Mouse (Mus musculus) heart, postnatal 0 days (tissue): ENCODE measurements at regions not wholly inside any gene's neighbourhood (a gene's known extent, or its start where the extent isn't known, plus 50 kb on each side); places are given as distances from the start of the nearest gene placed in this dataset.

ENCODE experiments used
- ATAC-seq: fragments of 200-750 bp; cut with Nextera tagmentation; 2 replicates; pipeline ENCODE4 v1.8.0; 2017; ENCODE audit warnings: low read depth, moderate number of reproducible peaks, moderate library complexity; ENCODE audit not compliant: insufficient read depth
- DNase-seq: peaks from one replicate; pipeline ENCODE4 v3.0.0-alpha.2; 2016; ENCODE audit warnings: low spot score
- H3K27ac ChIP-seq: fragments of 300-500 bp; sonication (generic); 2 replicates; pipeline ENCODE4 v1.5.1; 2014; ENCODE audit warnings: low read depth, mild to moderate bottlenecking
- H3K27me3 ChIP-seq: fragments of 300-500 bp; sonication (generic); 2 replicates; pipeline ENCODE4 v1.6.1; 2014; ENCODE audit warnings: low read length, mixed read lengths; ENCODE audit not compliant: control insufficient read depth, insufficient read depth
- H3K36me3 ChIP-seq: fragments of 300-500 bp; sonication (generic); replicated peaks from 2 replicates; pipeline ENCODE4 v1.6.1; 2014; ENCODE audit warnings: low read length, mixed read lengths; ENCODE audit not compliant: control insufficient read depth, insufficient read depth
- H3K4me1 ChIP-seq: fragments of 300-500 bp; sonication (generic); 2 replicates; pipeline ENCODE4 v1.6.1; 2014; ENCODE audit warnings: antibody characterized with exemption; ENCODE audit not compliant: control insufficient read depth, insufficient read depth
- H3K4me2 ChIP-seq: fragments of 300-500 bp; sonication (generic); 2 replicates; pipeline ENCODE4 v1.6.1; 2014; ENCODE audit warnings: low read depth, mild to moderate bottlenecking, low read length, moderate library complexity
- H3K4me3 ChIP-seq: fragments of 300-500 bp; sonication (generic); 2 replicates; pipeline ENCODE4 v1.5.1; 2014; ENCODE audit warnings: low read depth, low read length
- H3K9ac ChIP-seq: fragments of 300-500 bp; sonication (generic); replicated peaks from 2 replicates; pipeline ENCODE4 v1.6.1; 2014; ENCODE audit warnings: low read depth, low read length, mixed read lengths
- H3K9me3 ChIP-seq: fragments of 300-500 bp; sonication (generic); replicated peaks from 2 replicates; pipeline ENCODE4 v1.6.1; 2016; ENCODE audit warnings: low read length; ENCODE audit not compliant: control insufficient read depth
- CTCF ChIP-seq: IDR thresholded peaks from 2 replicates; pipeline ENCODE4 v1.5.1; 2016; ENCODE audit warnings: antibody characterized with exemption, control low read depth, low read depth
- EP300 ChIP-seq: IDR thresholded peaks from 2 replicates; pipeline ENCODE4 v1.6.1; 2016; ENCODE audit warnings: antibody characterized with exemption, low read depth
- WGBS: fragments of 180-500 bp; shearing (Covaris S2); extraction: QIAGEN DNeasy Blood & Tissue Kit; methylation state at CpG from one replicate; pipeline ENCODE4 v1.1.7; 2014; 5-methylcytosine and 5-hydroxymethylcytosine counted together

DNA sequence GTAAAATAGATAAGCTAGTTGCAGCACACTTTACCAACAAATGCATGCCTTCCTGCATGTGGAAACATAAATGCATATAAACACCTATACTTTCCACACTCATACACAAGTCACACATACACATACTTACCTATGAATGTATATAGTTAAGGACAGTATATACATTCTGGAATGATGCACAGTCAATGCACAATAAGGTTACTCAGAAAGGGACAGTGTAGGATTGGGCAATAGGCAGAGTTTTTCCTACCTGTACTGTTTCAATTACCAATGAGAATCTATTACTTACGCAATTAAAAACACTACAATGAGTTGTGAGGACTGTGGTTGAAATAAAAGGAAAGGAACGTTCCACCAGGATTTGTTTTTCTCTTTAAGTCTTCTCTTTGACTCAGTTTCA, 157.5 kb upstream of the Ankrd55 start:
- DNase-seq (no peak), ATAC-seq (no peak)
- WGBS, result 88% methylated on average over 2 of the region's 2 CpGs
- H3K4me3 ChIP-seq, result no peak overlapping the region
- no peaks in the 10 kb centered on the region for H3K9me3 ChIP-seq
- H3K27ac ChIP-seq, result no peak overlapping the region
- no peak overlapping the region for H3K9ac ChIP-seq
- TF ChIP-seq EP300 (no peak), CTCF (no peak)
- no peaks in the 10 kb centered on the region for H3K4me1 ChIP-seq
- no peaks in the 10 kb centered on the region for H3K27me3 ChIP-seq
- H3K4me2 ChIP-seq, result no peak overlapping the region
- no peaks in the 10 kb centered on the region for H3K36me3 ChIP-seq

DNA sequence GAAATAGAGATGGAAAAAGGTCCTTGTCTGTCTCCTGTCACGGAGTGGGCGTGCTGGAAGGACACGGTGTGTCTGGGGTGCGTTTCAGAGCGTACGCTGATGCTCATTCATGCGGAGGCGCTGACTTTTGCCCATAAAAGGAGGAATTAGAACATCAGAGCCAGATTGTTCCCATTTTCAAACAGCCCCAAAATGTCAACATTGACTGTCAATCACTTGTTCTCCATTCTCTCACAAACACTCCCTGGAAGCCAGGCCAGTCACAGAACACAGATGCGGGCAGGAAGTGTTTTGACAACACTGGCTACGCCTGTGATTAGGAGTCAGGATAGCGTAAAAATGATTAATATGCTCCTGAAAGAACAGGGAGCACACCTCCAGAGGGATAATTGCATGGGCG, 157.1 kb upstream of the Ankrd55 start:
- TF ChIP-seq CTCF (no peak), EP300 (no peak)
- Histone ChIP-seq H3K4me3 (no peak overlapping the region), H3K36me3 (no peaks in the 10 kb centered on the region), H3K27me3 (no peaks in the 10 kb centered on the region), H3K4me1 (no peaks in the 10 kb centered on the region), H3K4me2 (no peak overlapping the region), H3K27ac (no peak overlapping the region), H3K9ac (no peak overlapping the region), H3K9me3 (no peaks in the 10 kb centered on the region)
- DNase-seq (no peak), ATAC-seq (no peak)
- 74% methylated on average over 12 of the region's 12 CpGs for WGBS

DNA sequence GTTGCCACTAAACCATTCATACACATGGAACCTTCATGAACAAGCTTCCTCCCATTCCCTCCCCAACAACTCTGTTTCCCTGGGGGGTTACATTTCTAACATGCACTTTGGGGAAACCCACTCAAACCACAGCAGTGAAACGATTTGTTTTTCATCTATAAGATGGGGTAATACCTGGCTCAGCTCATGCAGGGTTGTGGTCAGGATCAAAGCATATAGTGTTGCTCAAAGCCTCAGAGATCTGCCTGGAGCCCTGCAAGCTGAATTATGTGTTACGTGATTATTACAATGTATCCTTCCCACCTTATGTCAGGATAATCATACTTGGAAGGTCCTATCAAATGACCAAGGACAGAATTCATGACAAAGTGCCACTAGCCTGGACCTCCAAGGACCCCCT, 154.5 kb upstream of the Ankrd55 start:
- Histone ChIP-seq H3K27me3 (no peaks in the 10 kb centered on the region), H3K9ac (no peak overlapping the region), H3K9me3 (no peaks in the 10 kb centered on the region), H3K4me2 (no peak overlapping the region), H3K36me3 (no peaks in the 10 kb centered on the region), H3K4me1 (no peaks in the 10 kb centered on the region), H3K27ac (no peak overlapping the region), H3K4me3 (no peak overlapping the region)
- TF ChIP-seq EP300 (no peak), CTCF (no peak)
- no peak for ATAC-seq
- DNase-seq, result no peak
- WGBS, result 84% methylated on average over 2 of the region's 2 CpGs

DNA sequence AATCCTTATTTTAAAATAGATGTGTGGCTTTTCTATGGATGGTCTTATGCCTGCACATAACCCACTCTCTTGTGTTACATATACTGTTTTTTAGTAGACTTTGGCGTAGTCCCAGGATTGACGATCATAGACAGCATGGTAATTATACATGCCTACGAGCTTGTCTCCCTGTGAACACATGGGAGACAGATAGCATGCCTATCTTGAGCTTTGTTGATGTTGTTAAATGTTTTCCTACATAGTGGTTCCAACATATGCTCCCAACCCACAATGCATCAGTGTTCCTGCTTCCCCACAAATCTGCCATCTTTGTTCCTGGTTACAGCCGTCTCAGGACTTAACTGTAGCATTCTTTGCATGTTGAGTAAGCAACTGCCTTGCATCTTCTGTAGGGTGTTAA, 153.6 kb upstream of the Ankrd55 start:
- H3K9ac ChIP-seq, result no peak overlapping the region

DNA sequence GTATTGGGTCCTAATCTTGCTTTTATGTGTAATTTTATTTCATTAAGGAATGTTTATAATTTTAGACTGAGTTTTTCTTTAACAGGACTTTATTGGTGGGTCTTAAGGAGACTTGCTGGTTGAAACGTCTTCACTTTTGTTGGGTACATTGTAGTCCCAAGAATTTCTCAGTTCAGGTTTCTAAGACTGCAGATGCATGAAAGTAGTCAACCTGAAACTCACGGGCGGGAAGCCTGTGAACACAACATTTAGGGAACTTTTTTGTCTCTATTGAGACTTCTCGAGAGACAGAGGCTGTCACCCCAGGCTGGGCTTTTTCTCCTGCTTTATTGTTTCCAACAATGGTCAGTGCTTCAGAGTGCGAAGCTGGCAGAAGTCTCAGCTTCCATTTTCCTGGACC, 152.5 kb upstream of the Ankrd55 start:
- Histone ChIP-seq H3K27me3 (no peaks in the 10 kb centered on the region), H3K4me1 (no peaks in the 10 kb centered on the region), H3K4me3 (no peak overlapping the region), H3K4me2 (no peak overlapping the region), H3K27ac (no peak overlapping the region), H3K9ac (no peak overlapping the region), H3K9me3 (no peaks in the 10 kb centered on the region), H3K36me3 (no peaks in the 10 kb centered on the region)
- DNase-seq (no peak), ATAC-seq (no peak)
- no peak for TF ChIP-seq EP300
- WGBS, result 90% methylated on average over 5 of the region's 5 CpGs

More for the DNA sequence above, 153.6 kb upstream of the Ankrd55 start:
- WGBS, result 88% methylated on average over 4 of the region's 4 CpGs
- no peak overlapping the region for H3K27ac ChIP-seq
- no peaks in the 10 kb centered on the region for H3K36me3 ChIP-seq
- H3K4me3 ChIP-seq, result no peak overlapping the region
- H3K4me2 ChIP-seq, result no peak overlapping the region
- no peaks in the 10 kb centered on the region for H3K9me3 ChIP-seq
- ATAC-seq, result no peak
- TF ChIP-seq EP300, result no peak
- no peak for TF ChIP-seq CTCF
- no peaks in the 10 kb centered on the region for H3K27me3 ChIP-seq
- DNase-seq, result no peak
- H3K4me1 ChIP-seq, result no peaks in the 10 kb centered on the region

DNA sequence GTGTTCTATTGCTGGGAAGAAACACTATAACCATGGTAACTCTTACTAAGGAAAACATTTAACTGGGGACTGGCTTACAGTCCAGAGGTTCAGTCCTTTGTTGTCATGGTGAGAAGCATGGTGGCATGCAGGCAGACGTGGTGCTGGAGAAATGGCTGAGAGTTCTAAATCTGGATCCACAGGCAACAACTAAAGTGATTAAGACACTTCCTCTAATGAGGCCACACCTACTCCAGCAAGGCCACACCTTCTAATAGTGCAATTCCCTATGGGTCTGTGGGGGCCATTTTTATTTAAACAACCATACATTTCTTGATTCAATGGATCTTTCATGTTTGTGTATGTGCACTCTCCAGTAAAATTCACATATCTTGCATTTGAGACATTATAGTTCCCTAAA, 151.4 kb upstream of the Ankrd55 start:
- ATAC-seq (no peak), DNase-seq (no peak)
- Histone ChIP-seq H3K9me3 (no peaks in the 10 kb centered on the region), H3K27me3 (no peaks in the 10 kb centered on the region), H3K36me3 (no peaks in the 10 kb centered on the region), H3K4me2 (no peak overlapping the region), H3K4me3 (no peak overlapping the region), H3K4me1 (no peaks in the 10 kb centered on the region), H3K9ac (no peak overlapping the region), H3K27ac (no peak overlapping the region)
- WGBS, result 30% methylated on average over 1 of the region's 1 CpGs
- TF ChIP-seq EP300 (no peak), CTCF (no peak)
